Mouse (Mus musculus): ENCODE results near the gene Ptpru. TPM values are rescaled to one million over a fixed set of nuclear protein-coding genes. Genes with fewer than 3 reads are reported as not detected.
A peak's percentile ranks its signal among the peaks of the same experiment; 100 is the strongest.

Gene Ptpru
- polyA plus RNA-seq, 1 experiment from 2014 or later: 2.3 TPM

- no peaks in the 10 kb centered on the region for H3K4me1 ChIP-seq (replicated peaks; ENCODE audit: control insufficient read depth, insufficient read depth, low read length)
- no peaks in the 10 kb centered on the region for H3K27me3 ChIP-seq (replicated peaks; ENCODE audit: control insufficient read depth, insufficient read depth, low read length)
- ATAC-seq: peak; percentile 37; the same call in 1 of the 2 replicates
- H3K4me2 ChIP-seq (replicated peaks; ENCODE audit: low read depth): no peak overlapping the region
- no peaks in the 10 kb centered on the region for H3K9me3 ChIP-seq (ENCODE audit: control insufficient read depth)
- H3K4me3 ChIP-seq (ENCODE audit: low read depth, low read length): no peak overlapping the region
- no peak overlapping the region for H3K27ac ChIP-seq (ENCODE audit: low read depth, low read length)
- TF ChIP-seq CTCF (IDR thresholded peaks at IDR 0.05; ENCODE audit: low read depth): peak; percentile 99
- H3K36me3 ChIP-seq (ENCODE audit: control insufficient read depth, insufficient read depth): peaks cover 35% of the 10 kb centered on the region
- no peak overlapping the region for H3K9ac ChIP-seq (ENCODE audit: low read depth, low read length)
- 47% methylated on average over 15 of the region's 15 CpGs for WGBS
These were observed 22.6 kb upstream of the Ptpru start for GRCm38 (mm10) chr4:131860492-131861340.

- peaks cover 15% of the 10 kb centered on the region; the same call in 1 of the 2 replicates for H3K36me3 ChIP-seq (ENCODE audit: control insufficient read depth, insufficient read depth)
- no peak overlapping the region for H3K9ac ChIP-seq (ENCODE audit: low read depth, low read length)
- H3K27ac ChIP-seq (ENCODE audit: low read depth, low read length): no peak overlapping the region
- no peaks in the 10 kb centered on the region for H3K27me3 ChIP-seq (replicated peaks; ENCODE audit: control insufficient read depth, insufficient read depth, low read length)
- no peak for TF ChIP-seq CTCF (IDR thresholded peaks at IDR 0.05; ENCODE audit: low read depth)
- no peaks in the 10 kb centered on the region for H3K9me3 ChIP-seq (ENCODE audit: control insufficient read depth)
- H3K4me3 ChIP-seq (ENCODE audit: low read depth, low read length): no peak overlapping the region
- no peaks in the 10 kb centered on the region for H3K4me1 ChIP-seq (replicated peaks; ENCODE audit: control insufficient read depth, insufficient read depth, low read length)
- H3K4me2 ChIP-seq (replicated peaks; ENCODE audit: low read depth): no peak overlapping the region
- no peak for ATAC-seq
- 80% methylated on average over 5 of the region's 5 CpGs for WGBS
These were observed 16.9 kb upstream of the Ptpru start for GRCm38 (mm10) chr4:131854950-131855349.

DNA sequence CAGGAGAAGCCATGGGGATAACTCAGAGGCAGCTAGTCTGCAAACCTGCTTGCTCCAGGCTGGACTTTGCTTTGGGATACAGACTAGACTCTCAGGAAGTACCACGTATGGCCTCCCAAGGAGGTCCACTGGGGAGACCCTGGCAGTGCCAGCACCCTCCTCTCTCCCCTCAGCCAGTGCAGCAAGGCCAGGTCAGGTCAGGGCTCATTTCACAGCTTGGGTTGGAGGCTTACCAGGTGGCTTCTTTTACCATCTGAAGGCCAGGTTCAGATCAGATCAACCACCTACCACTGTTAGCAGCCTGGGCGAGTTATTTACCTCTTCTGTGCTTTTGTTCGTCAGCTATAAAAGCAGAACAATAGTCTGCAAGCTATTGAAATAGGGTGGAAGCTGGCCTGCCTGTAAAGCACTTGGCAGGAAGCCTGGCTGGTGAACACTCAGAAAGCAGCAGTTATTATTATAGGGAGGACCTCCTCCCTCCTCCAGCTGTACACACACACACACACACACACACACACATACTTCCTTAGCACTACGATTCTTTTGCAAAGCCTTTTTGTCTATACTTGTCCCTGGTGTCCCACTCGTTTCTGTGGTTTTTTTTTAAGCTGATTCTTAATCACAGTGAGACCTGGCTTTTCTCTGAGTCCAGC lies 12.0 kb upstream of the Ptpru start:
- Histone ChIP-seq H3K4me3 (ENCODE audit: low read depth, low read length) (no peak overlapping the region), H3K27ac (ENCODE audit: low read depth, low read length) (peak overlapping the region; percentile 57; the same call in 1 of the 2 replicates), H3K9me3 (ENCODE audit: control insufficient read depth) (no peaks in the 10 kb centered on the region), H3K27me3 (replicated peaks; ENCODE audit: control insufficient read depth, insufficient read depth, low read length) (no peaks in the 10 kb centered on the region), H3K9ac (ENCODE audit: low read depth, low read length) (peak overlapping the region; percentile 22; the same call in 1 of the 2 replicates), H3K4me2 (replicated peaks; ENCODE audit: low read depth) (no peak overlapping the region), H3K4me1 (replicated peaks; ENCODE audit: control insufficient read depth, insufficient read depth, low read length) (0 out of 2 replicates have a peak, but pooled peaks cover 3% of the 10 kb centered on the region), H3K36me3 (ENCODE audit: control insufficient read depth, insufficient read depth) (peaks cover 3% of the 10 kb centered on the region; the same call in 1 of the 2 replicates)
- 50% methylated on average over 5 of the region's 5 CpGs for WGBS
- no peak for ATAC-seq
- no peak for TF ChIP-seq CTCF (IDR thresholded peaks at IDR 0.05; ENCODE audit: low read depth)

DNA sequence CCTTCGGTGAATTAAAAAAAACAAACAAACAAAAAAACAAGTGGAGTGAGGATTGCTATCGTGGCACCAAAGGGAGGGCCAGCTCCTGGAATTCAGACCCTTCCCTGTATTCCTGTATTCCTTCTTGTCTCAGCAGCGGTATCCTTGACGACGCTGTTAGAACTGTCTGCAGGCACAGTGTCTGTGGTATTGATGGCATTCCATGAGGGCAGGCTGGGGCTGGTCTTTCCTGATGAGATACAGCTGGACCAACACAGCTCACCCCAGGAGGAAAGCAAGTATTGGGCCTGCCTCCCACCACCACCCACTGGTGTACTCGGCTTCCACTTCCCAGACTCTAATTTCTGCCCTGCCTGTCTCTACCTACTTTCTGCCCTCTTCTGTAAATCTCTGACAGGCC lies 10.0 kb upstream of the Ptpru start:
- Histone ChIP-seq H3K9ac (ENCODE audit: low read depth, low read length) (no peak overlapping the region), H3K4me1 (replicated peaks; ENCODE audit: control insufficient read depth, insufficient read depth, low read length) (peaks cover 7% of the 10 kb centered on the region; the same call in 1 of the 2 replicates), H3K27ac (ENCODE audit: low read depth, low read length) (no peak overlapping the region), H3K4me3 (ENCODE audit: low read depth, low read length) (no peak overlapping the region), H3K9me3 (ENCODE audit: control insufficient read depth) (no peaks in the 10 kb centered on the region), H3K4me2 (replicated peaks; ENCODE audit: low read depth) (no peak overlapping the region), H3K36me3 (ENCODE audit: control insufficient read depth, insufficient read depth) (peaks cover 3% of the 10 kb centered on the region; the same call in 1 of the 2 replicates), H3K27me3 (replicated peaks; ENCODE audit: control insufficient read depth, insufficient read depth, low read length) (no peaks in the 10 kb centered on the region)
- 83% methylated on average over 6 of the region's 6 CpGs for WGBS
- no peak for ATAC-seq
- TF ChIP-seq CTCF (IDR thresholded peaks at IDR 0.05; ENCODE audit: low read depth): no peak

DNA sequence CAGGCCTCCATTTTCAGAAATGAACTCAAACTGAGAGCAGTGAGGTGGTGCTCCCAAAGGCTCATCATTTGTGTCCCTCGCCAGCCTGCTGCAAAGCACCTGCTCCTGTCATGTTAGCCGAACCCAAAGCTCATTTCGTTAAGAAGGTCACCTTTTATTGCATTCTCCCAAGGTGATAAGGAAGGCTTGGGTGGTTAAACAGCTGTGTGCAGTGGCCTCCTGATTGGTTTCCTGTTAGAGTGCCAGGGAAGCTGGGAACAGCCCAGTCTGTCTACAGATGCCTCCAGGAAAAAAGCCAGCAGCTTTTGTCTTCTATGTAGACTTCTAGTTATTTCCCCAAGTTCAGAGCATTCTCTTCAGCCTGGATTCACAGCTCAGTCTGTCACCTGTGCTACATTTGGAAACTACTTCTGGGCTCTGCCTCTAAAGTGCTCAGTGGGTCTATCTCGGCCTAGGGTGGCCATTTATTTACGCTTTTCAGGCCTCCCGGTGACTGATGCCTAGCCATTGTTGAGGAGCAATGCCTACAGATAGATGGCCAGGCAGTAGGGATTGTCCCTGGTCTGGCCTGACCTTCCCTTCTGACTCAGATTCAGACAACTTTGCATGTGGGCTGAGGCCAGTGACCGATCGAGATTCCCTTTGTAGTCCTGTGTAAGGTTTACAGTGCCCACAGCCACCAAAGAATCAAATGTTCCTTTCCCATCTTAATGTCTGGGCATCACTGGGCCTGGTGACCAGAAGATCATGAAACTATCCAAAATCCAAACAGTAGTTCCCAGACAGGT lies 8.1 kb upstream of the Ptpru start:
- Histone ChIP-seq H3K27ac (ENCODE audit: low read depth, low read length) (no peak overlapping the region), H3K36me3 (ENCODE audit: control insufficient read depth, insufficient read depth) (peaks cover 3% of the 10 kb centered on the region; the same call in 1 of the 2 replicates), H3K9me3 (ENCODE audit: control insufficient read depth) (no peaks in the 10 kb centered on the region), H3K4me3 (ENCODE audit: low read depth, low read length) (no peak overlapping the region), H3K4me2 (replicated peaks; ENCODE audit: low read depth) (no peak overlapping the region), H3K27me3 (replicated peaks; ENCODE audit: control insufficient read depth, insufficient read depth, low read length) (no peaks in the 10 kb centered on the region), H3K4me1 (replicated peaks; ENCODE audit: control insufficient read depth, insufficient read depth, low read length) (peaks cover 7% of the 10 kb centered on the region; the same call in 1 of the 2 replicates), H3K9ac (ENCODE audit: low read depth, low read length) (no peak overlapping the region)
- no peak for TF ChIP-seq CTCF (IDR thresholded peaks at IDR 0.05; ENCODE audit: low read depth)
- peak; percentile 83 for ATAC-seq
- WGBS: 50% methylated on average over 8 of the region's 8 CpGs
